Mouse (Mus musculus): ENCODE measurements around the gene Rpa1. TPM values are rescaled to one million over a fixed set of nuclear protein-coding genes. Genes with fewer than 3 reads are reported as not detected.

Gene Rpa1
- total and polyA plus RNA-seq, 2 experiments: 10.5 to 21.4 TPM

GRCm38 (mm10) chr11:75344716-75345115 is 3.4 kb downstream of the Rpa1 start:
- peaks cover 12% of the 10 kb centered on the region; the same call in 1 of the 2 replicates for H3K79me2 ChIP-seq (ENCODE audit: control insufficient read depth, insufficient read depth, low read length)
- no peak for DNase-seq (ENCODE audit: extremely low read depth, low read depth, low spot score)
- H3K36me3 ChIP-seq (ENCODE audit: control insufficient read depth, insufficient read depth, low read length): peaks cover 9% of the 10 kb centered on the region
- no peak overlapping the region for H3K9ac ChIP-seq (ENCODE audit: low read depth, low read length)
- TF ChIP-seq POLR2A (IDR thresholded peaks at IDR 0.05; ENCODE audit: extremely low read depth, insufficient read depth, low read length) (no peak), CTCF (IDR thresholded peaks at IDR 0.05; ENCODE audit: low read depth, low read length) (no peak)
- peak overlapping the region; percentile 14; the same call in 1 of the 2 replicates for H3K27ac ChIP-seq (replicated peaks; ENCODE audit: insufficient read depth, low read depth, low read length)
- no peaks in the 10 kb centered on the region for H3K27me3 ChIP-seq (ENCODE audit: control insufficient read depth, insufficient read depth, low read length)
- 84% methylated on average over 5 of the region's 5 CpGs for WGBS
- no peak overlapping the region for H3K4me3 ChIP-seq (ENCODE audit: insufficient read depth, low read depth, low read length)
- H3K4me1 ChIP-seq (ENCODE audit: control insufficient read depth, insufficient read depth, low read length): peaks cover 2% of the 10 kb centered on the region; the same call in 1 of the 2 replicates

DNA sequence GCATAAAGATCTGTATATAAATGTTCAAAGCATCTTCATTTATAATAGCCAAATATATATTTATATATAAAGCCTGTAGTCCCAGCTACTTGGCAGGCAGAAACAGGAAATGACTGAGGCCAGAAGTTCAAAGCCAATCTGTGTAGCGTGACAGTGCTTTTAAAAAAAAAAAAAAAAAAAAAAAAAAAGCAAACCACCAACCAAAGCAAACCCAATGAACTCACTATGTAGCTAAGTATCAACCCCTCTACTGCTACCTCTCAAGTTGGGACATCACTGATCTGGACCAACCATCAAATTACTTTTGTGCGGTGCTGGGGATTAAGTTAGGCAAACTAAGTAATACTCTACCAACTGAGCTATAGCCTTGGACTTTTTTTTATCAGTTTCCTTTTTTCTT is 4.0 kb downstream of the Rpa1 start:
- Histone ChIP-seq H3K9ac (ENCODE audit: low read depth, low read length) (no peak overlapping the region), H3K4me3 (ENCODE audit: insufficient read depth, low read depth, low read length) (no peak overlapping the region), H3K36me3 (ENCODE audit: control insufficient read depth, insufficient read depth, low read length) (peaks cover 12% of the 10 kb centered on the region), H3K79me2 (ENCODE audit: control insufficient read depth, insufficient read depth, low read length) (peaks cover 12% of the 10 kb centered on the region; the same call in 1 of the 2 replicates), H3K27me3 (ENCODE audit: control insufficient read depth, insufficient read depth, low read length) (no peaks in the 10 kb centered on the region), H3K27ac (replicated peaks; ENCODE audit: insufficient read depth, low read depth, low read length) (no peak overlapping the region), H3K4me1 (ENCODE audit: control insufficient read depth, insufficient read depth, low read length) (peaks cover 2% of the 10 kb centered on the region; the same call in 1 of the 2 replicates)
- WGBS: 52% methylated on average over 2 of the region's 2 CpGs
- TF ChIP-seq CTCF (IDR thresholded peaks at IDR 0.05; ENCODE audit: low read depth, low read length): no peak
- peak; percentile 19 for DNase-seq (ENCODE audit: extremely low read depth, low read depth, low spot score)

DNA sequence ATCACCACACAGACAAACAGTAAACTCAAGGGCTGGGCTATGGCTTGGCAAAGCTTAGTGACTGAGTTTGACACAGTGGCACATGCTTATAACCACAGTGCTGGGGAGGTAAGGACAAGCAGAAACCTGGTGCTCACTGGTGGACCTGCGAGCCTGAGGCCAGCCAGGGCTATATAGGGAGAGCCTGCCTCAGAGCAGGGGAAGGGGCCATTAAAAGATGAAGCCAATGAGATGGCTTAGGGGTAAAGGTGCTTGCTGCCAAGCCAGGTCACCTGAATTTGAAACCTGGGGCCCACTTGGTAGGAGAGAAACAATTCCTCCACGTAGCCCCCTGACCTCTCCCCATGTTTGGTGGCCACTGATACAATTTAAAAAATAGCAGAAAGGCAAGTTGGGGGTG is 5.0 kb downstream of the Rpa1 start:
- Histone ChIP-seq H3K4me1 (ENCODE audit: control insufficient read depth, insufficient read depth, low read length) (peaks cover 2% of the 10 kb centered on the region; the same call in 1 of the 2 replicates), H3K9ac (ENCODE audit: low read depth, low read length) (no peak overlapping the region), H3K36me3 (ENCODE audit: control insufficient read depth, insufficient read depth, low read length) (peaks cover 13% of the 10 kb centered on the region), H3K27ac (replicated peaks; ENCODE audit: insufficient read depth, low read depth, low read length) (no peak overlapping the region), H3K79me2 (ENCODE audit: control insufficient read depth, insufficient read depth, low read length) (peaks cover 12% of the 10 kb centered on the region; the same call in 1 of the 2 replicates), H3K4me3 (ENCODE audit: insufficient read depth, low read depth, low read length) (no peak overlapping the region), H3K27me3 (ENCODE audit: control insufficient read depth, insufficient read depth, low read length) (no peaks in the 10 kb centered on the region)
- DNase-seq (ENCODE audit: extremely low read depth, low read depth, low spot score): no peak
- 94% methylated on average over 2 of the region's 2 CpGs for WGBS
- no peak for TF ChIP-seq CTCF (IDR thresholded peaks at IDR 0.05; ENCODE audit: low read depth, low read length)
- no peak for TF ChIP-seq POLR2A (IDR thresholded peaks at IDR 0.05; ENCODE audit: extremely low read depth, insufficient read depth, low read length)

DNA sequence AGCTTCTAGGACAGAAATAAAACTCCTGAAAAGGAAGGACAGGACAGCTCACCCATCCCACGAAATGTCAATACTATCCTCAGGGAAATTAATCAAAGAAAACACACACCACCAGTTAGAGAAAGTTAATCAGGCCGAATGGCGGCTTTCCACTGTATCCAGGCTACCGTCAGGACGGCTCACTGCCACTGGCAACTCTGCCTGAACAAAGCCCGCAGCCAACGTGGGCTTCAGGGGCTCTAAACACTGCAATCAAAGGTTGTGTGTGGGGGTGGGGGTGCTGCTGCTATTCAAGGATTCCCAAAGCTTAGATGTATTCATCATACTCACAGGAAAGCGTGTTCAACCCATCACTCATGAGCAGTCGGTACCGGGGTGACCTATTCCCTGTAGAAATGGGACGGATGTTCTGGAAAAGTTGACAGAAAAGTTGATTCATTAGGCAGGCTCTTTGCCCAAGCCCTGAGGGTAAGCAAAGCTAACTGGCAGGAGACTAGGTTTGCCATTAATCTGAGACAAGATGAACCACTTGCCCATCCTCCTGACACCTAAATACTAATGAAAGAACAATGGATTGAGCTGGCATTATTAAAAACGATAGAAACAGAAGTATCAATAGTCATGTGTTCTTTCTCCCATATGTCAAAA is 7.3 kb downstream of the Rpa1 start:
- no peak overlapping the region for H3K4me3 ChIP-seq (ENCODE audit: insufficient read depth, low read depth, low read length)
- peaks cover 11% of the 10 kb centered on the region; the same call in 1 of the 2 replicates for H3K79me2 ChIP-seq (ENCODE audit: control insufficient read depth, insufficient read depth, low read length)
- H3K9ac ChIP-seq (ENCODE audit: low read depth, low read length): no peak overlapping the region
- no peaks in the 10 kb centered on the region for H3K27me3 ChIP-seq (ENCODE audit: control insufficient read depth, insufficient read depth, low read length)
- TF ChIP-seq POLR2A (IDR thresholded peaks at IDR 0.05; ENCODE audit: extremely low read depth, insufficient read depth, low read length) (no peak), CTCF (IDR thresholded peaks at IDR 0.05; ENCODE audit: low read depth, low read length) (no peak)
- DNase-seq (ENCODE audit: extremely low read depth, low read depth, low spot score): no peak
- peaks cover 2% of the 10 kb centered on the region; the same call in 1 of the 2 replicates for H3K4me1 ChIP-seq (ENCODE audit: control insufficient read depth, insufficient read depth, low read length)
- H3K27ac ChIP-seq (replicated peaks; ENCODE audit: insufficient read depth, low read depth, low read length): no peak overlapping the region
- 92% methylated on average over 12 of the region's 12 CpGs for WGBS
- H3K36me3 ChIP-seq (ENCODE audit: control insufficient read depth, insufficient read depth, low read length): peaks cover 19% of the 10 kb centered on the region

DNA sequence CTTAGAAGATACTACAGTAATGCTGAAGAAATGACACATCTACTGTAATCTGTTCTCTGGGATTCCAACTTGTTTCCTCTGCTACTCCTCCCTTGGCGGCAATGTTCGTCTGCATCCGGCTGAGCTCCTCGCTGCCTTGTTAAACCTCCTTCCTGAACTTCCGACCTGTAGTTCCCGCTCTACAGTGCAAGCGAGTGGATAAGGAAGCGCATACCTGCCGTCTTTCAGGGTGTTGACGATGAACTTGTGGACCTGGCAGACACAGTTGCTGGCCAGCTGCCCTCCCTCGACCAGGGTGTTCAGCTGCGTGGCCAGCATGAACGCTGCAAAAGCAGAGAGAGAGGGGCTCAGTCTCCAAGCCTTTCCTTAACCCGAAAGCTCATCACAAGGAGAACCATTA is 8.0 kb downstream of the Rpa1 start:
- DNase-seq (ENCODE audit: extremely low read depth, low read depth, low spot score): no peak
- no peak overlapping the region for H3K4me3 ChIP-seq (ENCODE audit: insufficient read depth, low read depth, low read length)
- H3K79me2 ChIP-seq (ENCODE audit: control insufficient read depth, insufficient read depth, low read length): peaks cover 8% of the 10 kb centered on the region; the same call in 1 of the 2 replicates
- peaks cover 19% of the 10 kb centered on the region for H3K36me3 ChIP-seq (ENCODE audit: control insufficient read depth, insufficient read depth, low read length)
- H3K9ac ChIP-seq (ENCODE audit: low read depth, low read length): no peak overlapping the region
- H3K27ac ChIP-seq (replicated peaks; ENCODE audit: insufficient read depth, low read depth, low read length): peak overlapping the region; percentile 48; the same call in 1 of the 2 replicates
- H3K4me1 ChIP-seq (ENCODE audit: control insufficient read depth, insufficient read depth, low read length): peaks cover 2% of the 10 kb centered on the region; the same call in 1 of the 2 replicates
- TF ChIP-seq POLR2A (IDR thresholded peaks at IDR 0.05; ENCODE audit: extremely low read depth, insufficient read depth, low read length) (no peak), CTCF (IDR thresholded peaks at IDR 0.05; ENCODE audit: low read depth, low read length) (no peak)
- WGBS: 83% methylated on average over 14 of the region's 14 CpGs
- no peaks in the 10 kb centered on the region for H3K27me3 ChIP-seq (ENCODE audit: control insufficient read depth, insufficient read depth, low read length)

- Histone ChIP-seq H3K4me1 (ENCODE audit: control insufficient read depth, insufficient read depth, low read length) (peaks cover 2% of the 10 kb centered on the region; the same call in 1 of the 2 replicates), H3K79me2 (ENCODE audit: control insufficient read depth, insufficient read depth, low read length) (0 out of 2 replicates have a peak, but pooled peaks cover 2% of the 10 kb centered on the region), H3K36me3 (ENCODE audit: control insufficient read depth, insufficient read depth, low read length) (peaks cover 20% of the 10 kb centered on the region), H3K4me3 (ENCODE audit: insufficient read depth, low read depth, low read length) (no peak overlapping the region), H3K9ac (ENCODE audit: low read depth, low read length) (no peak overlapping the region), H3K27me3 (ENCODE audit: control insufficient read depth, insufficient read depth, low read length) (no peaks in the 10 kb centered on the region), H3K27ac (replicated peaks; ENCODE audit: insufficient read depth, low read depth, low read length) (0 out of 2 replicates have a peak overlapping the region, but pooled peaks have one; percentile 30)
- 91% methylated on average over 7 of the region's 7 CpGs for WGBS
- no peak for DNase-seq (ENCODE audit: extremely low read depth, low read depth, low spot score)
- TF ChIP-seq POLR2A (IDR thresholded peaks at IDR 0.05; ENCODE audit: extremely low read depth, insufficient read depth, low read length): no peak
- TF ChIP-seq CTCF (IDR thresholded peaks at IDR 0.05; ENCODE audit: low read depth, low read length): no peak
Measured at GRCm38 (mm10) chr11:75337246-75337645, 10.9 kb downstream of the Rpa1 start.
